Mouse (Mus musculus) layer of hippocampus, postnatal 25 days (tissue): ENCODE measurements around the gene Slc22a6. TPM values are rescaled to one million over a fixed set of nuclear protein-coding genes. Genes with fewer than 3 reads are reported as not detected.

Source experiments
- DNase-seq, 2 experiments: peaks; one replicate each; pipeline ENCODE4 v3.0.0; 2022; ENCODE audit warnings: mixed read lengths in 2 of 2, low spot score in 1 of 2; ENCODE audit errors: extremely low spot score in 1 of 2
- total RNA-seq, 2 experiments: library from RNA; stranded (reverse); gene quantifications; 2 replicates each; pipeline ENCODE4 v1.2.3; 2021

Gene Slc22a6
- total RNA-seq, 2 experiments from 2014 or later, result 1.5 to 1.6 TPM

DNA sequence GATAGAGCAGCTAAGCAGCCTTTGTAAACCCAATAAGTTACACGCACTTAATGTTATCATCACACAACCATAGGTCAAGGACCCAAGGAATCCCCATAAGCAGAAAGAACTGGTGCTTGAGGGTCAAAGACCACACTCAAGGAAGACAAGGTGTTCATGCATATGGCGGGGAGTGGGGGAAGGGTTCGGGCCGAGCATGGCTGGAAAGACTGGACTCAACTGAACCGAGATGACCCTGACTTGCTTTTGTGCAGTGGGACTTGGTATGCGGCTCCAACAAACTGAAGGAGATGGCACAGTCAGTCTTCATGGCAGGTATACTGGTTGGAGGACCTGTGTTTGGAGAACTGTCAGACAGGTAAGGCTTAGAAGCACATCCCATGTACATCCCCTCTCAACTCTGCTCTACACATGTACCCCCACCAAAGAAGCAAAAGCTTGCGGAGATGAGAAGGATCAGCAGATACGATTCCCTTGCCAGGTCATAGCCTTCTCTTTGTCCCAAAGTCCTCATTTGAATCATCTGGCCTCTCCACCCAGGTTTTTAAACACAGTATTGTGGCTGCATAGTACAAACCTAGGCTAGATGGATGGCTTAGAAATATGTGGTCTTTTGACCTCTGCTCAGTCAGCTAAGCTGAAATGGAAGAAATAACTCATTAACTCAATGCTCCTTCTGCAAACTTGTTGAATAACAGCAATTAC lies 13.2 kb upstream of the Slc22a6 start:
- no peak for DNase-seq

DNA sequence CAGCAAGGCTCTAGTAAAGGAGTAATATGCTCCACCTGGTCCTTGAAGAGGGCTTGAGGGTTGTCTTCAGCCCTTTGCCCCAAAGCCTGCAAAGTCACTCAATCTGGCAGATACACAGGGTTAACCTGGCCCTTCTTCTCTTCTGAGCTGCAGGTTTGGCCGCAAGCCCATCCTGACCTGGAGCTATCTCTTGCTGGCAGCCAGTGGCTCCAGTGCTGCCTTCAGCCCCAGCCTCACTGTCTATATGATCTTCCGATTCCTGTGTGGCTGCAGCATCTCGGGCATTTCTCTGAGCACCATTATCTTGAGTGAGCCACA lies 12.6 kb upstream of the Slc22a6 start:
- no peak for DNase-seq

DNA sequence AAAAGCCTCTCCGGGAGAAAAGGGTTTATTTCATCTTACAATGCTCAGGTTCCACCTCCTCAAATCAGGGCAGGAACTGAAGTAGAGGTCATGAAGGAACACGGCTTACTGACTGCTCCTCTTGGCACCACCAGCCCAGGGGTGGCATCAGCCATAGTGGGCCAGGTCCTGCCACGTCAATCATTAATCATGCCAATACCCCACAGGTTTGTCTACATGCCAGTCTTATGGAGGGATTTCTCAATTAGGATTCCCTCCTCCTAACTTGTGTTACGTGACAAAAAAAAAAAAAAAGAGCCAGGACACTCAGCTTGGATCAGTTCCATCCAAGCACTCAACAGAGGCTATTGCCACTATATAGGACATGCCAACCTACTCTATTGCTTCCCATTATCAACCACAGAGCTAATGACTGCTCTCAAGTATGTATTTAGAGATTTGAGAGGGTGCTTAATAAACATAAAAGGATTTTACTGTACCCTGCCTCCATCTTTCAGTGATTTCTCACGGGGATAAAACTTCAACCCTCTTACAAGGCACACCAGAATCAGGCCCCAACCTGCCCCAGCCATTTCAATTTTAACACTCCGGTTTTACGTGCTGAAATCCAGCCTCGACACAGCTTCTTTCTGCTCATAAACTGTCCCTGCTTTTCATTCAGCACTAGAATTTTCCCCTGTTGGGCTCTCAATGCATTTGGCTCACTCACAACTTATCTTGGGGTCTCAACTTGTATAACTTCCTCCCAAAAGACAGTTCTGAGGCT lies 6.3 kb upstream of the Slc22a6 start:
- DNase-seq, result no peak

DNA sequence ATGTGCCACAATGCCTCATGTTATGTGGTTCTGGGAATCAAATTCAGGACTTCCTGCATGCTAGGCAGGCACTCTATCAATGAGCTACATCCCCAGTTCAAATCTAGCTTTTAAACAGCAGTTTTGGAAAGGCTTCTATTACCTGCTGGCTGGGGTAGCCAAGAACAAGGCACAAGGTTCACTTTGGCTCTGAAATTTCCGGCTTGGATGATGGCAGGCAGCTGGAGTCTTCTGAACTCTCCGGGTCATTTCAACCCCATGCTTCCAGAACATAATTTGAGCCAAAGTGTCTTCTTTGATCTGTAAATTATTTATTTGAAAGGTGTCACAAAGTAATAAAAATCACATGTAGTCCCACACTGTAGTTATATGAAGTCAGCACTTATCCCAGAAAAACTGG lies 4.7 kb upstream of the Slc22a6 start:
- DNase-seq, result no peak

DNA sequence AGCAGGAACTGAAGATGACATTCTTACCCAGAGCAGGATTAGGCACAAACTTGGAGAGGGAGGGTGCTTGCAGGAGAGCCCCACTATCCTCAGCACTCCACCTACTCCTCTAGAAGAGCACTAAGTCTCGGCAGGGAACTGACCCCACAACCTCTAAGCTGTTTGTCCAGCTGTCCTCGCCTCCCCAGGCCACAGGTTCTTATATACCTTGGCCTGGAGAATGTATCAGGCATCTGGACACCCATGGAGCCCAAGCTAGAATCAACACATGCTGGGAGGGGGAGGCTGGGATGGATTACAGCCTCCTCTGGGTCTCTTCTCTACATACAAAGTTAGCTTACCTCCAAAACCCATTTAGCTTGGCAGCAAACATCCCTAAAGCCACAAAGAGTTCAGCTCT lies 3.5 kb upstream of the Slc22a6 start:
- no peak for DNase-seq

DNA sequence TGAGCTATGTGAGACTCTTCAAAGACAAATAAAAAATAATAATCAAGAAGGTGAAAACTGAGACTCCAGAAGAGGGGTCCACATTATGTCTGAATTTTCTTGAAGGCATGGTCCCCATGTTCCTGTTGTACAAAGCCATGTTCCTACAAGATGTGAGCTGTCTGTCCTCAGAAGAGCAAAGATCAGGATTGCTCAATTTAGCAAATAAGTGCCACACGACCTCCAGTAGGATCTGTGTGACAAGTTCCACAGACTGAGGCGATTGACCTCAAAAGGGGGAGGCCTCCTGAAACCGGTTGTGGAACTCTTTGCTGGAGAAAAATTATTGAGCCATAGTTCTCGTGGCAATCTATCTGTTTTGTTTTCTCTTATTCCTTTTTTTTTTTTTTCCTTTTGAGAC lies 1.5 kb upstream of the Slc22a6 start:
- DNase-seq, result no peak

DNA sequence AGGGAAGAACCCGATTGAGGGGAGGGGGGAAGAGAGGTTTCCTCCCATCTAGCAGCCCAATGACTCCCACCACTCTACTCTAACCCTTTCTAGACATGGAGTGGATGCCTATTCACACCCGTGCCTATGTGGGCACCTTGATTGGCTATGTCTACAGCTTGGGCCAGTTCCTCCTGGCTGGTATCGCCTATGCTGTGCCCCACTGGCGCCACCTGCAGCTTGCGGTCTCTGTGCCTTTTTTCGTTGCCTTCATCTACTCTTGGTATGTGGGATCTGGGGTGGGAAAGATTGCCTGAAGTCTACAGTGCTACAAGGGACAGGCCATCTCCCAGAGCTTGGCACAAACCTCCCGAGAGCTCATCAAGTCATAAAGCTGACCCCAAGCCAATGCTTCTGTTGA lies 3.3 kb downstream of the Slc22a6 start:
- no peak for DNase-seq

DNA sequence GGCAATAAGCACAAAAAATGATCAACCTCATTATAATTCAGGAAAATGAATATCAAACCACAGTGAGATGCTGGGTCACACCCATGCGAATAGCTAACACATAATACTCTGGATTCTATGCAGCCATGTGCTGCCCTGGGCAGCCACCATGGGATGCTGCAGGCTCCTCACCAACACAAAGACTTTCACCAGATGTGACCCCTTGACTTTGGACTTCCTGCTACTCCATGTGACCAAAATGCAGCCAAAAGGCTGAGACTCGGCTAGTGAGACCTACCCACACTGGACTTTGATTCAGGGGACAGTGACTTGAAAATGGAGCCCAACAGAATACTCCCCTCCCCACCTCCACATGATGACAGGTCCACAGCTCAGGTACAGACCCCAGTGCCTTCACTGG lies 12.4 kb downstream of the Slc22a6 start:
- no peak for DNase-seq

DNA sequence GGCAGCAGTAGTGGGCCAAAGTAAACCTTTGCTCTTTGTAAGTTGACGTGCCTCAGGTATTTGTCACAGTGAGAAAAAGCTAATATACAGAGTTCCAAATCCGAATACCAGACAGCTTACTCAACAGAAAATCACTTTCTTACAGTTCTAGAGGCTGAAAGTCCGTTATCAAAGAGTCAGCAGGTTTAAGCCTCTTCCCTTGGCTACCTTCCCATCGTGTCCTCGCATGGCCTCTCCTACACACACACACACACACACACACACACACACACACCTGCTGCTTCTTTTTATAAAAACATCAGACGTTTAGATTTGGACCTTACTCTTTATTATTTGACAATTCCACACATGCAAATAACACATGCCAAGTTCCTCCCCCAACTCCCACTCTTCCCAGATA lies 13.0 kb downstream of the Slc22a6 start:
- DNase-seq, result no peak

DNA sequence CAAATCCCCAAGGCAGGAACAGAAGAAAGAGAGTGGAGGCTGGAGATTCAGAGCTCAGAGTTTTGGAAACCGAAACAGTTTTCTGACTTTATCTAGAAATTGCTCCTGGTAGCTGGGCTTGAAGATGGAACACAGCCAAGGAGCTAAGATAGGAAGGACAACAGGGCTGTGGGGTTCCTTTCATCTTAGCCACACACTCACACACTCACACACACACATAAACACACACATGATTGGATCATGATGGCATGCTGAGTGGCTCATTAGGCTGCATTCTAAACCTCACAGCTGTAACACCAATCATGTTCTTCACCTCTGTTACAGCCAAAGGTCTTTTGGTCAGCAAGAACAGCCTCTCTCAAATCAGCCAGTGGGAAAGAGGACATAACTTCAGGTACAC lies 14.2 kb downstream of the Slc22a6 start:
- no peak for DNase-seq

DNA sequence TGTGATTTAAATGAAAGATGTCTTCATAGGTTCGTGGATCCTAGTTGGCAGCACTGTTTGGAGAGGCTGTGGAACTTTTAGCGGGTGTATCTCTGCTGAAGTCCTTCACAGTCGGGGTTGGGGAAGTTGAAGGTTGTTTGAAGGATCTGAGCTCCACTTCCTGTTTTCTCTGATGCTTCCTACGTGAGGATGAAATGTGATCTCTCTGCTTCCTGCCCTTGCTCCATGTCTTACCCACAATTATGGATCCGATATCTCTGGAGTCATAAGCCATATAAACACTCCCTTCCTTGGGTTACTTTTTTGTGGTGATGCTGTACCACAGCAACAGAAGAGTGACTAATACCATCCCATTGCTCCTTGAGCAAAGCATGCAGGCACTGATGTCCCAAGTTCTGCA lies 24.2 kb downstream of the Slc22a6 start:
- DNase-seq, result no peak

DNA sequence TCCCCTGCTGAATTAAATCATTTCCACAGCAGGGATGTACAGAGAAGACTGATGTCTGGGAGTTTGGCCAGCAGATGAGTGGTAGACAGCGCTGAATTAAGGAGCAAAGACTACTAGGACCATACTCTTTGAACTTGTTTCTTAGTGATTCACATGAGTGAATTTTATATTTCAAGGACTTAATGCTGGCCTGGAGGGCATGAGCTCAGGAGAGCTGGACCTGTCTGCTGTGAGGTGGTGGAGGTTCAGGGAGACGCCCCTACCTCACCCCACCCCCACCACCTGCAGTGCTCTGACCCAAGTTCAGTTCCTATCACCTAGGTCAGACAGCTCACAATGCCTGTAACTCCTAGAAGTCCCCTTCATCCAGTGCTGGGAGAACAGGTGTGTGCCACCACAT lies 28.6 kb downstream of the Slc22a6 start:
- DNase-seq, result no peak

DNA sequence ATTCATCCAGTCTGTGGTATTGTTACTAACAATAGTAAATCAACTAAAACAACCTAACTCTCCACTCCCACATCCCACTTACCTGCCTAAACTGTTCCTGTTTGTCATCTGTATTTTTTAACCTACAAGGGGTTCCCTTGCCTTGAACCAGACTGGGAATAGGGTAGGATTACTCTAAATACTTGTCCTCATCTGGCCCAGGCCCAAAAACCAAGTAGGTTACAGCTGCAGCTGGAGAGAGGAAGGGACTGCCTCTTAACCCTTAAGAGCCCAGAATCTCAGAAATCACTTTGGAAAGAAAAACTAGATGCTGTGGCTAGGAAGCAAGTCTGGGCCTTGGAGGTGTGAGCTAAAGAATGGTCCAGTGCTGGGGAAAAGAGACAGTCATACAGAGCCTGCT lies 38.0 kb downstream of the Slc22a6 start:
- DNase-seq, result no peak

DNA sequence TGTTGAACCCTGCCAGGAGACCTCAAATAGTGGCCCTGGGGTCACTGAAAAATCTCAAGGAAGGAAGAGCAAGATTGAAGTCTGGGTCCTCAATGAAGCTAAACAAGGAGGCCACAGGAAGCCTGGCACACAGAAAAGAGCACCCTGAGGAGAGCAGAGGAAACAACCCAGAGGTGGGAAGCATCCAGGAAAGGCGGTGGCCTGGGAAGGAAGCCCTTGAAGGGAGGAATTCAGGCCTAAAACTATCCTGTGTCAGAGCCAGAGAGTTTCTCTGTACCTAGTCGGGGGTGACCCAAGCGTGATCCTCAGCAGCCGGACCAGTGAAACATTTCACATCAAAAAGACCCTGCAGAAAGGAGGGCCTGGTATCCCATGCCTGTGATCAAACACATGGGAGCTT lies 38.5 kb downstream of the Slc22a6 start:
- no peak for DNase-seq

DNA sequence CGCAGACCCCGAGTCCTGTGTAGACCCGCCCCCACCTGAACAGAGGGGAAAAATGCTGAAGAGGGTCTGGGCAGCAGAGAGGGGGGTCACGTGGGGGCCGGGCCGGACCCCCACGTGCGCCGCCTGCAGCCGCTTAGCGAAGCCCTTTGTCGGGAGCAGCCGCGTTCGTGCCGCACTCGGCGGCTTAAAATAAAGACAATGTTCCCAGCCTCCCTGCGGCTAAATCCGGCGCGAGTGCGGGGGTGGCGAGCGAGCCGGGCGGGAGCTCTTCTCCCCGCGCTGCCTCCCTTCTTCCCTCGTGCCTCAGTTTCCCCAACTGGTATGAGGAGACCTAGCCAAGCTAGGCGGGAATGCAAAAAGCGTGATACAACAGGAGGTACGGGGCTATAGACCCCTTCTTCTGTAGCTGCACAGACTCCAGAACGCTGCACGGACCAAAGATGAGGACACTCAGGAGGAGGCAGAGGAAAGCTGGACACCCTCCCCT lies 44.0 kb downstream of the Slc22a6 start:
- DNase-seq, result peak in 1 of 2 experiments; percentile 56

DNA sequence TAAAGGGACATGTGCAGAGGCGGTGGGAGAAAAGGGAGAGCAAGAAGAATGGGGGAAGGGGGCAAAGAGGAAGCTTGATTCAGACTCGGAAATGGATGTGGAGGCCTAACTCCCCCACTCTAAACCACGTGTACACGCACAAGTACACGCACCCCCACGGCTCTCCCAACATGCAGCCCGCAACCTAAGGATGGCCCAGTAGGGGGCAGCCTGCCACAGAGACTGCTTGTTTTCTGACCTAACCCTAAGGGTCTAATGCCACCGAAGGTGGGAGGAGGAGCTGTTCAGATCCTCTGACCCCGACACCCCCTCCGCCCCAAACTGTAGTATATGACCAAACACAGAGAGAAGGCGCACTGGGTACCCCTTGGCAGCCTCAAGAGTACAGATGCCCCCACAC lies 44.5 kb downstream of the Slc22a6 start:
- DNase-seq, result peak; percentile 74 to 77

DNA sequence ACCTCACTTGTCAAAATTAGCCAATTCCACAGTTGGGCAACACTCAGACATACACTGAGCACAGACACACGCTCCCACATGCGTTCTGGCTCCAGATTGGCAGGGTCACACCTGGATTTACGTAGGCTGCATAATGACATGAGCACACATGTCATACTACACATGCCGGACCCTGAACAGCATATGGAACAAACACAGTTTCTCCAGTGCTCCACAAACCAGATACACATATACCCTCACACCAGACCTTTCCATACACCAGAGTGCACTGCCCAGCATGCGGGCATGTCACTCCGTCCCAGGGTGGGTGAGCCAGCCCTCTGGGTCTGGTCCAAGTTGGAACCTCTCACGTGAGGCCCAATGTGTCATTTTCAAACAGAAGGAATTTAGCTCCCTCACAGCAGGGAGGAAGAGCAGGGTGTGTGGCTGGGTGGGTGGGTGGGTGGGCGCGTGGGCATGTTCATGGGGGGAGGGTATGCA lies 45.6 kb downstream of the Slc22a6 start, which contains the start of gene Chrm1:
Gene Chrm1, plus strand, starts transcription at position 430 of the 480 bp plus-strand sequence.
- DNase-seq, result peak in 1 of 2 experiments; percentile 66

DNA sequence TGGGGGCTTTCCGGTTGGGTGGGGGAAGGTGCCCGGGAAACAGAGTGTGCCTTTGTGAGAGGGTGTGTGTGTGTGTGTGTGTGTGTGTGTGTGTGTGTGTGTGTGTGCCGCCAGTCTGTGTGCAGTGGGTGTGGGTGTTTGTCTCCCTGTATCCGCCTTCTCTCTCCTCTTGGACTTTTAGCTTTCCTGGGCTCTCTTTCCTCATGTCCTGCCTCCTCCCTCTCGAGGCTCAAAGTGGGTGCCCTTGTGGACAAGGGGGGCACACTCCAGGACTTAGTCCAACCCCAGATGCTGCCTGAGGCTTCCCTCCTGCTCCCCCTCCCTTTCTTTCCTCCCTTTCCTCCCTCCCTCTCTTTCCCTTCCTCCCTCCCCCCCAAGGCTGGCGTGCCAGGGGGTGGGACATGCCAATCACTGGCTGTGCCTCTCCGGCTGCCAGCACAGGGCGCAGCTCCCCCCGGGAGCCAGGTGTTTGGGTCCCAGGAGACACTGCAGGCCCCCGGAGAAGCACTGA lies 46.1 kb downstream of the Slc22a6 start:
- DNase-seq, result peak; percentile 66 to 78

DNA sequence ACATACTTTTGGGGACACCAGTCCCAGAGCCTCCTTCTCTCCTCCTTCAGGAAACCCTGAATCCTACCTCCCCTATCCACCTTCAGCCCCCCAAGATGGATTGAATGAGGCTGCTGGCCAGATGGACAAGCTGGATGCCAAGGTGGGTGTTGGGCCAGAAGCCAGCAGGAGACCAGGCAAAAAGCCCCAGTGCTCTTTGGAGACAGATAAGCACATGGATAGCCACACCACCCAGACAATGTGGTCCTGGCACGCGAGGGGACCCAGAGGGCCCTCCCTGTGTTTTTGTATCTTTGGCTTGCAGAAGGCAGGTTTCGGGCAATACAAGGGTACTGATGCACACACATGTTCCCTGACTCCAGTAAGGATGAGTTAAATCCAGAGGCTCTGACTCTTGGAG lies 47.0 kb downstream of the Slc22a6 start:
- DNase-seq, result no peak

DNA sequence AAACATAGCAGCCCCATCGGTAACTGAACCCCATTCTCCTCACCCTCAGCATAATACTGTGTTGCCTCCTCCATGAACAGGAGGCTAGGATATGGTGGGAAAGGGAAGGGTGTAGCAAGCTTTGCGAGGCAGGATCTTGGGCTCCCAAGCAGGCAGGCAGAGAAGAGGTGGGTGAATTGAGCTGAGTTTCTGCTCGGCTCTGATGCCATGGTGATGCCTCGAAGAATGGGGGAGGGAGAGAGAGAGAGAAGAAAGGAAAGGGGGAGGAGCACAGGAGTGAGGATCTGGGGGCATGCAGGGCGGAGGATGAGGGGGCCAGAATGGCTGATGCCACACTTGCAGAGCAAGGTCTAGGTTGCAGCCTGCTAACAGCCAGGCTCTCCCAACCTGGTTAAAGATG lies 47.9 kb downstream of the Slc22a6 start:
- DNase-seq, result peak in 1 of 2 experiments; percentile 44

DNA sequence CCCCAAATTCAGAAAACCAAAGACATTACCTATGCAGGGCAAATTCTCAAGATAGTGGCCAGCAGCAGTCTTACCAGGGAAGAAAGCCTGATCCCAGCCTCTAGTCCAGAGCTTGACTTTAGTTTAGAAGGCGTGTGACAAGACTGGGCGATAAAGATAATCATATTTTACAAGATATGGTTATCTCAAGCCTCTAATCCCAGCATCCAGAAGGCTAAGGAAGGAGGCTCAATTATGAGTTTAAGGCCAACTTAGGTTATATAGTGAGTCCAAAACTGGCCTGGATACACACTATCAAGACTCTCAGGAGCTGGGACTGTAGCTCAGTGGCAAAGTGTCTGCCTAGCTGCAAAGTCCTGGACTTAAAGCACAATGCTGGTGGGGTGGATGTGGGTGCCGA lies 55.0 kb downstream of the Slc22a6 start:
- DNase-seq, result no peak
